Mouse (Mus musculus): Measurements from ENCODE around the gene Reck.

Reck gene

GRCm38 (mm10) chr4:43875160-43875918, at the start of gene Reck:
Gene Reck (plus strand): TSS chr4:43875530.
- DNase-seq (ENCODE audit: extremely low read depth, low read depth, low spot score) = no peak

GRCm38 (mm10) chr4:43828806-43829205, 46.5 kb upstream of the Reck start:
- DNase-seq (ENCODE audit: extremely low read depth, low read depth, low spot score) = no peak

- no peak for DNase-seq (ENCODE audit: extremely low read depth, low read depth, low spot score)
These were observed 43.3 kb upstream of the Reck start for GRCm38 (mm10) chr4:43832031-43832430.

- no peak for DNase-seq (ENCODE audit: extremely low read depth, low read depth, low spot score)
These were observed 41.6 kb upstream of the Reck start for GRCm38 (mm10) chr4:43833752-43834151.

GRCm38 (mm10) chr4:43834749-43835148, 40.6 kb upstream of the Reck start:
- DNase-seq (ENCODE audit: extremely low read depth, low read depth, low spot score) = no peak

GRCm38 (mm10) chr4:43838326-43838725, 37.0 kb upstream of the Reck start:
- no peak for DNase-seq (ENCODE audit: extremely low read depth, low read depth, low spot score)

GRCm38 (mm10) chr4:43840101-43840500, 35.2 kb upstream of the Reck start, which contains the start of gene Olfr157:
Gene Olfr157 (minus strand): TSS chr4:43840201.
- DNase-seq (ENCODE audit: extremely low read depth, low read depth, low spot score) = no peak

- DNase-seq (ENCODE audit: extremely low read depth, low read depth, low spot score) = no peak
These were observed 24.1 kb upstream of the Reck start, which contains the start of gene Olfr155 for GRCm38 (mm10) chr4:43851265-43851664. Gene Olfr155 (plus strand): TSS chr4:43851565.

GRCm38 (mm10) chr4:43854101-43854500, 21.2 kb upstream of the Reck start:
- no peak for DNase-seq (ENCODE audit: extremely low read depth, low read depth, low spot score)

GRCm38 (mm10) chr4:43859886-43860285, 15.4 kb upstream of the Reck start:
- no peak for DNase-seq (ENCODE audit: extremely low read depth, low read depth, low spot score)

GRCm38 (mm10) chr4:43860744-43861519, 14.4 kb upstream of the Reck start:
- DNase-seq (ENCODE audit: extremely low read depth, low read depth, low spot score) = no peak

- DNase-seq (ENCODE audit: extremely low read depth, low read depth, low spot score) = no peak
These were observed 12.0 kb upstream of the Reck start for GRCm38 (mm10) chr4:43863298-43863697.

- DNase-seq (ENCODE audit: extremely low read depth, low read depth, low spot score) = no peak
These were observed 5.5 kb upstream of the Reck start for GRCm38 (mm10) chr4:43869821-43870220.

- DNase-seq (ENCODE audit: extremely low read depth, low read depth, low spot score) = no peak
These were observed 829 bp upstream of the Reck start for GRCm38 (mm10) chr4:43874501-43874900.

- no peak for DNase-seq (ENCODE audit: extremely low read depth, low read depth, low spot score)
These were observed 635 bp downstream of the Reck start for GRCm38 (mm10) chr4:43875919-43876411.

GRCm38 (mm10) chr4:43877230-43877629, 1.9 kb downstream of the Reck start:
- DNase-seq (ENCODE audit: extremely low read depth, low read depth, low spot score) = no peak

- no peak for DNase-seq (ENCODE audit: extremely low read depth, low read depth, low spot score)
These were observed 2.9 kb downstream of the Reck start for GRCm38 (mm10) chr4:43878121-43878776.

- DNase-seq (ENCODE audit: extremely low read depth, low read depth, low spot score) = no peak
These were observed 4.2 kb downstream of the Reck start for GRCm38 (mm10) chr4:43879566-43879965.

- no peak for DNase-seq (ENCODE audit: extremely low read depth, low read depth, low spot score)
These were observed 8.9 kb downstream of the Reck start for GRCm38 (mm10) chr4:43884196-43884595.

- DNase-seq (ENCODE audit: extremely low read depth, low read depth, low spot score) = no peak
These were observed 15.9 kb downstream of the Reck start for GRCm38 (mm10) chr4:43891247-43891646.

GRCm38 (mm10) chr4:43897209-43897608, 21.9 kb downstream of the Reck start:
- DNase-seq (ENCODE audit: extremely low read depth, low read depth, low spot score) = no peak
